Mouse (Mus musculus): ENCODE measurements around the gene BB287469. TPM values are rescaled to one million over a fixed set of nuclear protein-coding genes. Genes with fewer than 3 reads are reported as not detected.
"Not testable (repeated sequence)": the region's sequence is repeated elsewhere in the genome, so short reads cannot be mapped to it uniquely, and the experiment has no call there.

The BB287469 gene
- polyA plus RNA-seq (2014; fragmentation: Nextera tagmentation; extraction: Ambion mirVana), result not detected in 2 replicates

DNA sequence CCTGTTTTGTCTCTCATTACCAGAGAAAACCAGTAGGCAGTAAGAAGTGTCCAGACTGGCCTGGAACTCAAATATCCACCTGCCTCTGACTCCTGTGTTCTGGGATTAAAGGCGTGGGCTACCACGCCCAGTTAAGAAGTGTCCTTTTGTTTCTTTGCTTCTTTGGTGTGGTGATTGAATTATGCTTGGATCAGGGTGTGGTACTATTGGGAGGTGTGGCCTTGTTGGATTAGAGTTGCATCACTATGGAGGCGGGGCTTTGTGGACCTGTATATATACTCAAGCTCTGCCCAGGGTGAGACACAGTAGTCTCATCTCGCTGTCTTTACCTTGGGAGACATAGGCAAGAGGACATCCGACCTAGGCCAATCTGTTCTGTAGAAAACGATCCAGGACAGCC, at the start of gene BB287469:
Gene BB287469 (plus strand): TSS at position 301 of the 400 bp plus-strand sequence.
- 71% methylated on average over 4 of the region's 6 CpGs for WGBS
- H3K4me3 ChIP-seq (ENCODE audit: control insufficient read depth in 1 of 2, insufficient read depth in 1 of 2, low read depth in 1 of 2, low read length in 2 of 2); H3K27me3 ChIP-seq (ENCODE audit: control insufficient read depth, insufficient read depth, low read length); H3K4me1 ChIP-seq (ENCODE audit: control insufficient read depth in 2 of 2, insufficient read depth in 2 of 2, low read length in 2 of 2); H3K9me3 ChIP-seq (ENCODE audit: control insufficient read depth, low read length); H3K4me2 ChIP-seq (ENCODE audit: low read length); H3K9ac ChIP-seq (ENCODE audit: low read length); H3K36me3 ChIP-seq (ENCODE audit: control insufficient read depth, insufficient read depth, low read length); H3K27ac ChIP-seq (replicated peaks in 1 of 2; ENCODE audit: control insufficient read depth in 1 of 2, insufficient read depth in 1 of 2, low read depth in 2 of 2, low read length in 2 of 2); ATAC-seq (ENCODE audit: insufficient number of reproducible peaks, insufficient read depth, low FRiP score, low read depth): not testable (repeated sequence)

DNA sequence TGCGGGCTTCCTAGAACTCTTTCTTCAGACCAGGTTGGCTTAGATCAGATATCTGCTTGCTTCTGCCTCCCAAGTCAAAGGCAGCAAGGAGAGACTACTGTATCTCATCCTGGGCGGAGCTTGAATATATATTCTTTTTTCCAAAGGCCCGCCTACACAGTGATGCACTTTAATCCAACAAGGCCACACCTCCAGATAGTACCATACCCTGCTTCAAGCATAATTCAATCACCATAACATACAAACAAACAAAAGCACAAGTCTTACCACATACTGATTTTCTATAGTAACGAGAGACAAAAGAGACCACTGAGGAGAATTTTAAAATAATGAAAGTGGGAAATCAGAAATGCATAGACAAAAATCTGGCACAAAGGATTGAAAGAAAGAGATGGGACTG, 40.7 kb upstream of the BB287469 start, which contains the start of gene Gm21319:
Gene Gm21319 (minus strand): TSS at position 101 of the 400 bp plus-strand sequence.
- H3K4me3 ChIP-seq (ENCODE audit: control insufficient read depth in 1 of 2, insufficient read depth in 1 of 2, low read depth in 1 of 2, low read length in 2 of 2); H3K4me1 ChIP-seq (ENCODE audit: control insufficient read depth in 2 of 2, insufficient read depth in 2 of 2, low read length in 2 of 2); H3K4me2 ChIP-seq (ENCODE audit: low read length); H3K36me3 ChIP-seq (ENCODE audit: control insufficient read depth, insufficient read depth, low read length); H3K27ac ChIP-seq (replicated peaks in 1 of 2; ENCODE audit: control insufficient read depth in 1 of 2, insufficient read depth in 1 of 2, low read depth in 2 of 2, low read length in 2 of 2); H3K9ac ChIP-seq (ENCODE audit: low read length); ATAC-seq (ENCODE audit: insufficient number of reproducible peaks, insufficient read depth, low FRiP score, low read depth); H3K27me3 ChIP-seq (ENCODE audit: control insufficient read depth, insufficient read depth, low read length); H3K9me3 ChIP-seq (ENCODE audit: control insufficient read depth, low read length): not testable (repeated sequence)
- 72% methylated on average over 4 of the region's 4 CpGs for WGBS

DNA sequence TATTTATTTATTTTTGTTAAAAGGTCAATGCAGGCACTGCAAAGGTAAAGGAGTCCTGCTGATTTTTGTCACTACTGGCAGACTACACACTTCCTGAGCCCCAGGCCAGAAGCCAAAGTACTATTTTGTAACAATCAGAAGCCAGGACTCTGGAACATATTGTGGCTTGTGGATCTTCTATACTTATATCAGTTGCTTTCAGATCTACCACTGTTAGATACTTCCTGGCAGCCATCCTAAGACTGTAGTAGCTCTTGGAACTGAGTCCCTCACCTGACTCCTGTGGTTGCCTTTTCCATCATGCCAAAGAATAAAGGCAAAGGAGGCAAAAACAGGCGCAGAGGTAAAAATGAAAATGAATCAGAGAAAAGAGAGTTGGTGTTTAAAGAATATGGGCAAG, 21.2 kb upstream of the BB287469 start, which contains the start of gene Gm21936:
Gene Gm21936 (plus strand): TSS at position 301 of the 400 bp plus-strand sequence.
- not testable (repeated sequence) for ATAC-seq (ENCODE audit: insufficient number of reproducible peaks, insufficient read depth, low FRiP score, low read depth); H3K4me2 ChIP-seq (ENCODE audit: low read length); H3K9me3 ChIP-seq (ENCODE audit: control insufficient read depth, low read length); H3K36me3 ChIP-seq (ENCODE audit: control insufficient read depth, insufficient read depth, low read length); H3K27me3 ChIP-seq (ENCODE audit: control insufficient read depth, insufficient read depth, low read length); H3K27ac ChIP-seq (replicated peaks in 1 of 2; ENCODE audit: control insufficient read depth in 1 of 2, insufficient read depth in 1 of 2, low read depth in 2 of 2, low read length in 2 of 2); H3K4me3 ChIP-seq (ENCODE audit: control insufficient read depth in 1 of 2, insufficient read depth in 1 of 2, low read depth in 1 of 2, low read length in 2 of 2); H3K9ac ChIP-seq (ENCODE audit: low read length); H3K4me1 ChIP-seq (ENCODE audit: control insufficient read depth in 2 of 2, insufficient read depth in 2 of 2, low read length in 2 of 2)
- 89% methylated on average over 1 of the region's 1 CpGs for WGBS

DNA sequence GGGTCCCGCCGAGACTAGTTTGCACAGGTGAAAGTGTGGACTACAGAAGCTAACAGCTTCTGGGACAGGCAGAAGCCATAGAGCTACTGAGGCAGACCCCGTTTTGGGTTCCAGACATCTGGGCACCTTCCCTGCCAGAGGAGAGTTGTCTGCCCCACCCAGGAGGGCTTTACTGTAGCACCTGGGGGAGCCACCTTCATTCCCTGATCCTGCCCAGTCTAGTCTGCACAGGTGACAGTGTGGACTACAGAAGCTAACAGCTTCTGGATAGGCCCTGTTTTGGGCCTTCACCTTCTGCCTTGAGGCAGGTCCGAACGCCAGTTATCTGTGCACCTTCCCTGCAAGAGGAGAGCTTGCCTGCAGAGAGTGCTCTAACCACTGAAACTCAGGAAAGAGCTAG, 18.4 kb upstream of the BB287469 start:
- not testable (repeated sequence) for H3K9me3 ChIP-seq (ENCODE audit: control insufficient read depth, low read length); H3K27me3 ChIP-seq (ENCODE audit: control insufficient read depth, insufficient read depth, low read length); H3K27ac ChIP-seq (replicated peaks in 1 of 2; ENCODE audit: control insufficient read depth in 1 of 2, insufficient read depth in 1 of 2, low read depth in 2 of 2, low read length in 2 of 2); H3K4me3 ChIP-seq (ENCODE audit: control insufficient read depth in 1 of 2, insufficient read depth in 1 of 2, low read depth in 1 of 2, low read length in 2 of 2); ATAC-seq (ENCODE audit: insufficient number of reproducible peaks, insufficient read depth, low FRiP score, low read depth); H3K4me1 ChIP-seq (ENCODE audit: control insufficient read depth in 2 of 2, insufficient read depth in 2 of 2, low read length in 2 of 2); H3K9ac ChIP-seq (ENCODE audit: low read length); H3K4me2 ChIP-seq (ENCODE audit: low read length); H3K36me3 ChIP-seq (ENCODE audit: control insufficient read depth, insufficient read depth, low read length)
- WGBS, result 84% methylated on average over 5 of the region's 5 CpGs

DNA sequence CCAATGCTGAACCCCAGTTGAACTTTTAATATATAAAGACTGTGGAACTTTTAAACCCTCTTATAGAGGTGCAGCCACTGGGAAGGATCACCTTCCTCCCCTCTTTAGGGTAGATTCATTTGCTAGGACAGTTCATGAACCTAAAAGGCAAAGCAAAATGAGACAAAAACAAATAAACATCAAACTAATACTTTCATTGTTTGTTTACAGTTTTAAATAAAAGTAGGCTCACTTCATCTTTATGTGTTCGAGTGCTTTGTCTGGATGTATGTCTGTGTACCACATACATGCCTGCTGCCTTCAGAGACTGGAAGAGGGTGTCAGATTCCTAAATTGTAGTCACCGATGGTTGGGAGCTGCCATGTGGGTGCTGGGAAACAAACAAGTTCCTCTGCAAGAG, 25.9 kb downstream of the BB287469 start, which contains the start of gene Gm2001:
Gene Gm2001 (minus strand): TSS at position 101 of the 400 bp plus-strand sequence.
- H3K9ac ChIP-seq (ENCODE audit: low read length); H3K27me3 ChIP-seq (ENCODE audit: control insufficient read depth, insufficient read depth, low read length); H3K4me3 ChIP-seq (ENCODE audit: control insufficient read depth in 1 of 2, insufficient read depth in 1 of 2, low read depth in 1 of 2, low read length in 2 of 2); ATAC-seq (ENCODE audit: insufficient number of reproducible peaks, insufficient read depth, low FRiP score, low read depth); H3K27ac ChIP-seq (replicated peaks in 1 of 2; ENCODE audit: control insufficient read depth in 1 of 2, insufficient read depth in 1 of 2, low read depth in 2 of 2, low read length in 2 of 2); H3K36me3 ChIP-seq (ENCODE audit: control insufficient read depth, insufficient read depth, low read length); H3K4me1 ChIP-seq (ENCODE audit: control insufficient read depth in 2 of 2, insufficient read depth in 2 of 2, low read length in 2 of 2); H3K4me2 ChIP-seq (ENCODE audit: low read length); H3K9me3 ChIP-seq (ENCODE audit: control insufficient read depth, low read length): not testable (repeated sequence)
- 46% methylated on average over 1 of the region's 2 CpGs for WGBS

DNA sequence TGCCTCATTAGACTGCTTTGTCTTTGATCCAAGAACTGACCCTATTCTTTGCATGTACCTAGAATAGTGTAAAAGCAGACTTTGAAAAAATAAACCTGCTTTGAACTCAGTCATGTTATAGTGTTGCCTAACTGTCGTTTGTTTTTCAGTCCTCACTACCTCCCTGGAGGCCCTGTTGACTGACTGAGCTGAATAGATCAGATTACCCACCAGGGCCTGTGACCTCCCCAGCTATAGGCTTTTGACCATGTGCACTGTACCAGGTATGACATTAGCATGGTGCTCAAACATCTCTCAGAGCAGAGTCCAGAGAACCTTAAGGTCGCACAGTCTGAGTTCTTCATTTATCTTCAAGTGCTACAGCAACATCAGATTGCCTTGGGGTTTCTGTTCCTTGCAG, 34.3 kb downstream of the BB287469 start:
- H3K4me2 ChIP-seq (ENCODE audit: low read length); H3K4me3 ChIP-seq (ENCODE audit: control insufficient read depth in 1 of 2, insufficient read depth in 1 of 2, low read depth in 1 of 2, low read length in 2 of 2); H3K27me3 ChIP-seq (ENCODE audit: control insufficient read depth, insufficient read depth, low read length); H3K27ac ChIP-seq (replicated peaks in 1 of 2; ENCODE audit: control insufficient read depth in 1 of 2, insufficient read depth in 1 of 2, low read depth in 2 of 2, low read length in 2 of 2); H3K36me3 ChIP-seq (ENCODE audit: control insufficient read depth, insufficient read depth, low read length); ATAC-seq (ENCODE audit: insufficient number of reproducible peaks, insufficient read depth, low FRiP score, low read depth); H3K4me1 ChIP-seq (ENCODE audit: control insufficient read depth in 2 of 2, insufficient read depth in 2 of 2, low read length in 2 of 2); H3K9me3 ChIP-seq (ENCODE audit: control insufficient read depth, low read length); H3K9ac ChIP-seq (ENCODE audit: low read length): not testable (repeated sequence)
- no CpG with 5 or more reads among the region's 2 CpGs for WGBS

DNA sequence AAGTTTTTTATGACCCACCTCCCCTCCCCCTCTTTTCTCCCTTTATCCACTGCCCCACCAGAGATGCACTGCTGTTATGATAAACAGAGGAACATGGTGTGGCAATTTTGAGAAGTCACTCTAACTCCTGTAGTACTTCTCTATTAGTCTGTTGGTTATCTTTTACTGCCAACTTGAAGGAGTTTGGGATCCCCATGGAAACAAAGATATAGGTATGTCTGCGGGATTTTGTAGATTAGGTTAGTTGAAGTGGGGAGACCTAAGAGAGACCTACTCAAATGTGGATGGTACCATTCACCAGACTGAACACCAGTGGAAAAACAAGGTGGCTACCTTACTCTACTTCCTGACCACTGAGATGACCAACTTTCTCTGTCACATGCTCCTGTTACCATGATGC, 39.7 kb downstream of the BB287469 start:
- H3K4me3 ChIP-seq (ENCODE audit: control insufficient read depth in 1 of 2, insufficient read depth in 1 of 2, low read depth in 1 of 2, low read length in 2 of 2); H3K36me3 ChIP-seq (ENCODE audit: control insufficient read depth, insufficient read depth, low read length); H3K4me1 ChIP-seq (ENCODE audit: control insufficient read depth in 2 of 2, insufficient read depth in 2 of 2, low read length in 2 of 2); H3K4me2 ChIP-seq (ENCODE audit: low read length); H3K27me3 ChIP-seq (ENCODE audit: control insufficient read depth, insufficient read depth, low read length); H3K9me3 ChIP-seq (ENCODE audit: control insufficient read depth, low read length); ATAC-seq (ENCODE audit: insufficient number of reproducible peaks, insufficient read depth, low FRiP score, low read depth); H3K27ac ChIP-seq (replicated peaks in 1 of 2; ENCODE audit: control insufficient read depth in 1 of 2, insufficient read depth in 1 of 2, low read depth in 2 of 2, low read length in 2 of 2); H3K9ac ChIP-seq (ENCODE audit: low read length): not testable (repeated sequence)
- WGBS, result 44% methylated on average over 1 of the region's 1 CpGs

Measured in heart, embryonic 14.5 days (tissue).